Mouse (Mus musculus) heart, postnatal 10 days (tissue): ENCODE measurements at regions not wholly inside any gene's neighbourhood (a gene's known extent, or its start where the extent isn't known, plus 50 kb on each side); places are given as distances from the start of the nearest gene placed in this dataset.

Experiments used
- DNase-seq, 2 experiments: peaks; one replicate each; pipeline ENCODE4 v3.0.0; 2021
- intact Hi-C: fragments of 180-260 bp; cut with DNase I; formaldehyde crosslinking; loops from one replicate; pipeline ENCODE4 v1.15.1; 2025

- DNase-seq, result peak; percentile 70 to 72
- intact Hi-C loops, result loop anchor here (5.0 kb wide), 2 partner anchors 55 to 120 kb away; partner anchors contain the start of gene Tmsb4x
Observed at GRCm38 (mm10) chrX:167152611-167153010, 56.5 kb downstream of the Tmsb4x start.

- DNase-seq, result peak; percentile 15 to 25
- intact Hi-C loops, result loop anchor here (5.0 kb wide), 2 partner anchors 56 to 119 kb away; partner anchors contain the start of gene Tmsb4x
Observed at GRCm38 (mm10) chrX:167151341-167151740, 57.8 kb downstream of the Tmsb4x start.

GRCm38 (mm10) chrX:167149400-167149799, 59.7 kb downstream of the Tmsb4x start:
- DNase-seq, result no peak
- intact Hi-C loops, result no loop called here

- no peak for DNase-seq
- intact Hi-C loops, result no loop called here
Observed at GRCm38 (mm10) chrX:167146513-167147360, 62.4 kb downstream of the Tmsb4x start.

- DNase-seq, result no peak
- intact Hi-C loops, result no loop called here
Observed at GRCm38 (mm10) chrX:167145508-167146182, 63.5 kb downstream of the Tmsb4x start.

GRCm38 (mm10) chrX:167139110-167139509, 70.0 kb downstream of the Tmsb4x start:
- DNase-seq, result no peak
- intact Hi-C loops, result no loop called here

GRCm38 (mm10) chrX:167134250-167134649, 74.9 kb downstream of the Tmsb4x start:
- DNase-seq, result no peak
- intact Hi-C loops, result no loop called here

- DNase-seq, result no peak
- intact Hi-C loops, result no loop called here
Observed at GRCm38 (mm10) chrX:167132989-167133395, 76.1 kb downstream of the Tmsb4x start.

GRCm38 (mm10) chrX:167131317-167131716, 77.8 kb downstream of the Tmsb4x start:
- DNase-seq, result no peak
- intact Hi-C loops, result no loop called here

- DNase-seq, result no peak
- intact Hi-C loops, result no loop called here
Observed at GRCm38 (mm10) chrX:167130601-167131000, 78.5 kb downstream of the Tmsb4x start.

- no peak for DNase-seq
- intact Hi-C loops, result no loop called here
Observed at GRCm38 (mm10) chrX:167119288-167119687, 89.8 kb downstream of the Tmsb4x start.

- DNase-seq, result no peak
- intact Hi-C loops, result no loop called here
Observed at GRCm38 (mm10) chrX:167115096-167115495, 94.0 kb downstream of the Tmsb4x start.

- intact Hi-C loops, result no loop called here
- DNase-seq, result no peak
Observed at GRCm38 (mm10) chrX:167111059-167111871, 97.8 kb downstream of the Tmsb4x start.

- no peak for DNase-seq
- intact Hi-C loops, result no loop called here
Observed at GRCm38 (mm10) chrX:167108356-167108755, 100.8 kb downstream of the Tmsb4x start.

- intact Hi-C loops, result no loop called here
Observed at GRCm38 (mm10) chrX:167107469-167107868, 101.6 kb downstream of the Tmsb4x start.

GRCm38 (mm10) chrX:167105931-167106417, 103.1 kb downstream of the Tmsb4x start:
- intact Hi-C loops, result no loop called here
- no peak for DNase-seq

More at GRCm38 (mm10) chrX:167107469-167107868, 101.6 kb downstream of the Tmsb4x start:
- DNase-seq, result no peak

- intact Hi-C loops, result no loop called here
- no peak for DNase-seq
Observed at GRCm38 (mm10) chrX:167105354-167105753, 103.8 kb downstream of the Tmsb4x start.

GRCm38 (mm10) chrX:167104247-167104621, 104.9 kb downstream of the Tmsb4x start:
- peak; percentile 25 to 29 for DNase-seq
- intact Hi-C loops, result loop anchor here (5.0 kb wide), 2 partner anchors 103 to 442 kb away; partner anchors contain the start of gene Tmsb4x

GRCm38 (mm10) chrX:167103501-167104246, 105.4 kb downstream of the Tmsb4x start:
- intact Hi-C loops, result loop anchor here (5.0 kb wide), 2 partner anchors 104 to 441 kb away; partner anchors contain the start of gene Tmsb4x
- peak; percentile 16 to 19 for DNase-seq

GRCm38 (mm10) chrX:167101929-167102328, 107.2 kb downstream of the Tmsb4x start:
- intact Hi-C loops, result loop anchor here (5.0 kb wide), 2 partner anchors 105 to 440 kb away; partner anchors contain the start of gene Tmsb4x
- DNase-seq, result no peak
